Mouse (Mus musculus): Measurements from ENCODE around the gene Sppl2b.

- no peak for TF ChIP-seq CTCF (IDR thresholded peaks at IDR 0.05; ENCODE audit: control insufficient read depth, insufficient read depth, low read length)
- no peak for TF ChIP-seq POLR2A (IDR thresholded peaks at IDR 0.05; ENCODE audit: borderline replicate concordance, control insufficient read depth, low read depth, low read length)
Observed at GRCm38 (mm10) chr10:80818599-80819281, 36.3 kb upstream of the Sppl2b start.

Measured in bone marrow, adult 2 months (tissue).